Mouse (Mus musculus): ENCODE results near the gene Sim1.

Gene Sim1

DNA sequence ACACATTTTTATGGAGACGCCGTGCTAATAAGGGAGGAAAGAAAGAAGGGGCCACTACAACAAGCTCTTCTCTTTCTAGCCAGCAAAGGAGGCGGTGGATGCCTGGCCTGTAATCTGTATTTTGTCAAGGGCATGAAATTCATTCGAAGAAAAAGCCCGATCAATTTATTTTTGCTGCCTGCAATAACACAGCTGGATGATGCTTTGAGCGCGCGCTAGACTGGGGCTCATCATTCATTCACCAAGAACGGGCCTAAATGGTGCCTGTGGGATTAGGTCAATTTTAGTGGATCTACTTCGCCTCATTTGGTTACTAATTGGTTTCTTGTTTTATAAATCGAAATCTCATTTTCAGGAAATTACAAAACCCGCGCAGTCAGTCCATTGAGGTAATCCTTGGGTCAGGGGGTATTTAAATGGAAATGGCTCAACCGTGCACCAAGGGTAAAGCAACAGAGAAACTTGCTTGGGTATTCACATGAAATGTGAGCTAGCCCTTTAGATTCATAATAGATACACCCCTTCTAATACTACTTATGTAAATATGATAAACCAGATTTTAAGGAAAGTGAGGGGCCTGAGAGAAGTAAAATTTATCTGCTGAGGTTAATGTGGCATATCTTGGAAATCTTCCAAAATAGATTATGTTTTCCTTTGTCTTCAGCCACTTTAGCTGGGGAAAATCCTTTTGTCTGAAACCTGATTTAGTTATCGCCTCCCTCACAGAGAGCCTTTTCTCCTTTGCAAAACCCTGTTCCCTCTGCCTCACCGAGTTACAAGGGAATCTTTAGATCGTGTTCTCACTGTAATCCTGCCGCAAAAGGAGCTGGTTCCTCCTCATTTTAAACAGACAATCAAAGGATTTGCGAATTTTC, 7.3 kb downstream of the Sim1 start:
- DNase-seq (ENCODE audit: low spot score in 2 of 2), result no peak

DNA sequence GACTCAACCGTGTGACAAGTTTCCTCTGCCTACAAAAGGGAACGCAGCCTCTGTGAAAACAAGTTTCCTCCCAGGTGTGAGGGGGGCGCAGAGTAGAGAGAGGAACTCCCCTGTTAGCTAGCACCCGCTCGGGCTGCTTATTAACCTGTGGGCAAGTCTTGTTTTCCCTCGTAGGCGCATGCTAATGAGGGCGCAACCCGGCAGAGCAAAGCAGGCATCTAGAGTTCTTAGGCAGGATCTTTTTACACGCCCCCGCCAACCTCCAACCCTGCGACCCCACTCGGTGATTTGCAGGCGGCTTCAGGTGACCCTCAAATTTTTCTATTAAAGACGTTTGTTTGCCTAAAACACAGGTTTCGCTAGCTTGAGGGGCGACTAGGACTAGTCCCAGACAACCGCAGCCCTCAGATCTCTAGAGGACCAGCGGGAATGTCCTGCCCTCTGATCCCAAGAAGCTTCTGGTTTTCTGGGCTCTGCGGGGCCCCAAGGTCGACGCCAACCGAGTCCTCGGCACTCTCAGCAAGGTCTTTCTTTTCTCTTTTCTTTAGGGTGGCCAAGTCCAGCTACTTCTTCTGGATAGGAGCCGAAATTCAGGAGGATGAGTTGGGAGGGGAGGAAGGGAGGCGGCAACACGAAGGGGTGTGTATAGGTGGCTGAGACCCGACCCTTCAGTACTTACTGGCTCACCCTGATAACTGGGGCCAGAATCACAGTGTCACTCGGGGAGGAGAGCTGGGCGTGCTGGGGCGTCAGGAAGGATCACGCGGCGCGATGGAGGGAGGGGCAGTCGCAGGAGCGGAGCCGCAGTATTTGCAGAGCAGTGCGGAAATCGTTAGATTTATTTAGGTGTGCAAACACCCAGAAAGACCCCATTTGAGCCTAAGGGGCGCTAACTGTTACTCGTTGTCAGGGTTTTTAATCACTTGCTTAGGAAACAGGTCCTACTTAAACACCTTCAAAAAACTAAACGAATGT, 8.5 kb downstream of the Sim1 start:
- DNase-seq (ENCODE audit: low spot score in 2 of 2), result no peak

GRCm38 (mm10) chr10:50903846-50904763, 9.6 kb downstream of the Sim1 start:
- no peak for DNase-seq (ENCODE audit: low spot score in 2 of 2)

- DNase-seq (ENCODE audit: low spot score in 2 of 2), result no peak
Measured at GRCm38 (mm10) chr10:50904764-50905701, 10.5 kb downstream of the Sim1 start.

DNA sequence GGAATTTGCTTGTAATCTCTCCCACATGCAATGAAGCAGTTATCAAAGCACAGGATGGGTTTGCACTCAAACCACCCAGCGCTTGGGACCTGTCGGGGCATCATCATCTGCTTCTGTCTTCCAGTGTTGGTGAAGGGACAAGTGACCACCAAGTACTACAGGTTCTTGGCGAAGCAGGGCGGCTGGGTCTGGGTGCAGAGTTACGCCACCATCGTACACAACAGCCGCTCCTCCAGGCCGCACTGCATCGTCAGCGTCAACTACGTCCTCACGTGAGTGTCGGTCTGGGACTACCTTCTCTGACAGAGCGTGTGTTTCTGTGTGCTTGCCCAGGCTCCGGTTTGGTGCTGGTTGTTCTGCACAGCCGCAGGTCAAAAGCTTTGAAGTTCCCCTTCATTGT, 15.8 kb downstream of the Sim1 start:
- DNase-seq (ENCODE audit: low spot score in 2 of 2), result no peak

DNA sequence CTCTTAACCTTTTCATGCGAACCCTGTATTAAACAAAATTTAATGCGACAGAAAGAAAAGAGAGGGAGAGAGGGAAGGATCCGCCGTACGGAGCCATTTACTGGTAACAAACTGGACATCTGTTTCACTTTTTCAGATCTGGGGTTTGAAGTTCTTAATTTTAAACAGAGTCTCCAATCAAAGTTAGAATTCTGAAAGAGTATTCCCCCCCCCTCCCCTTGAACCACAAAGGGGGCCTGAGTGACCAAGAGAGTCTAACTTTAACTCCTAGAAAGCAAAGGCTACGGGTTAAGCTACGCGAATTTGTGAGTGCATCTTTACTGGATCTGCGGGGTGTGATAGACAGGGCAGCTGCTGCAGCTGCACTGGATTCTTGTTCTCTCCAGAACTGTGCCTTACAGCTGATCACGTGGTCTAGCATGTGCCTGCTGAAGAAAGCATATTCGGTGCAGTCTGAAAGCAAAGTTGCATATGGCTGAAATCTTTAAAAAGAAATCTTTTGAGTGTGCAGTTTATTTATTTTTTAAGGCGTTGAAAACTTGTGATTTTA, 16.4 kb downstream of the Sim1 start:
- DNase-seq (ENCODE audit: low spot score in 2 of 2), result no peak

DNA sequence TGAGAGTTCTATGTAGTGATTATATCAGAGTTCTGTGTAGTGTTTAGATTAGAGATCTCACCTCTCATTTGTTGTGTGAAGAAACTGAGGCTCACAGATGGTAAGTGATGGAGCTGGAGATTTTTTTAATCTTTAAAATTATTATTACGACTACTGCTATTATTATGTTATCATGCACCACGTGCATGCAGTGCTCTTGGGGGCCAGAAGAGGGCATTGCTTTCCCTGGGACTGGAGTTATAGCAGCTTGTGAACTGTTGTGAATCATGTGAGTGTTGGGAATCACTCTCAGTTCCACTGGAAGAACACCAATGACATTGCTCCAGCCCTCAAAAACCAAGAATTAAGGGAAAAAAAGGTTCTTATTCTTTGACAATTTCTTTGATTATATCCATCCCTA, 21.1 kb downstream of the Sim1 start:
- no peak for DNase-seq (ENCODE audit: low spot score in 2 of 2)

DNA sequence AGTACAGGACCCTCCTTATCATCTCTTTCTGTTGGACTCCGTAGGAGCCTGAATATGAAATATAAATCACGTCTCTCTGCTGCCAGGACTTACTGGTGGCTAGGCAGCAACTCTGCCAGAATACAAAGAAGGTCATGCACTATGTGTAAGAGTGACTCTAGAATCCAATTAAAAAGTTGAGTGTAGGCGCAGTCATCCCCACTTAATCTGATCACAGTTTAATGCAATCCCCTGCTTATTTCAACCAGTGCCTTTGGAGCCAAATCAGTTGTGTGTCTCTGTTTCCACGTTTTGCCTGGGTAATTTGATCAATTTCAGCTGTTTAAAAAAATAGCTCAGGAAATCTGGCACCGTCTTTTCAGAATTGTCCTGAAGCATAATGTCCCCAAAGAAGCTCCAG, 34.7 kb downstream of the Sim1 start:
- DNase-seq (ENCODE audit: low spot score in 2 of 2), result no peak

DNA sequence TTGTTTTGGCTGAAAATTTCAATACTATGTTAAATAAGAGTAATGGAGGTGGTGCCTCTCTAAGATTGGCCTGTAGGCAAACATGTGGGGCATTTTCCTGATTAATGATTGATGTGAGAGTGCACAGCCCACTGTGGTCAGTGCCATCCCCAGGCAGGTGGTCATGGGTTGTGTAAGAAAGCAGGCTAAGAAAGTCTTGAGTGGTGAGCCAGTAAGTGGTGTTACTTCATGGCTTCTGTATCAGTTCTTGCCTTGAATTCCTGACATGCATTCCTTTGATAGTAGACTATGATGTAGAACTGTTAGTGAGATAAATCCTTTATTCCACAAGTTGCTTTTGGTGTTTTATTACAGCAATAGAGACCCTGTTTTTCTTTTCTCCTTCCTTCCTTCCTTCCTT, 41.1 kb downstream of the Sim1 start:
- DNase-seq (ENCODE audit: low spot score in 2 of 2), result no peak

- DNase-seq (ENCODE audit: low spot score in 2 of 2), result no peak
Measured at GRCm38 (mm10) chr10:50973625-50974024, 79.1 kb downstream of the Sim1 start.

- no peak for DNase-seq (ENCODE audit: low spot score in 2 of 2)
Measured at GRCm38 (mm10) chr10:50981849-50982248, 87.3 kb downstream of the Sim1 start.

GRCm38 (mm10) chr10:50983620-50984019, 89.1 kb downstream of the Sim1 start:
- DNase-seq (ENCODE audit: low spot score in 2 of 2), result no peak

GRCm38 (mm10) chr10:51007798-51008197, 113.2 kb downstream of the Sim1 start:
- DNase-seq (ENCODE audit: low spot score in 2 of 2), result no peak

DNA sequence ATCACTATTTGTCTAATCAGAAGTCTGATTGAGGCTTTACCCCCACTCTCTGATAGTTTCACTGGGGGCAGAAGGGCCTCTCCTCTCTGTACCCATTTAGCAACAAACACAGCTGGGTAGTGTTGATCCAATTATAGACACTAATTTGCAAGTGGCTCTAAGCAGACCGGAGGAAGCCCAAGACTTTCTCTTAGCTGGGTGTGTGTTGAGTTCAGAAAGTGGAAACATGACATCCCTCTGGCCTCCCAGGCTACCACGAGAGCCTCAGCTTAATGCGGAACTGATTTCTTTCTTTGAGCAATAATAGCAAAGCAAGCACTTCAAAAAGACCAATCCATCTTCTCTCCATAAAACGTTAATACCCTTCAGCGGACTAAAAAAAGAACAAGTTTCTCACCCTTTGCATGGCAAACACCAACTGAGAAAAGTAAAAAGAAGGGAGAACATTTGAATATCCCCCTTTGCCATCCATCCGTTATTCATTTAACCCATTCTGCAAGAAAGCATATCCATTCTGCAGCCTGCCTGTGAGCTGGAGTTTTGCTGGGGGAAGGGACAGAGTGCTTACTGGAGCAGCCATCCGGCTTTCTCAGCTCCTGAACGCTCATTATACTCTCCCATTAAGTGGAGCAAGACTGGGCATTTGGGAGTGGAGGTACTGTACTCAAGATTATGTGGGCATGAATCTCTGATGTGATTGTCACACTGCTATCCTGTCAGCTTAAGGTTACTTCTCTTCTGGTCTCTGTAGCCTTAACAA, 117.0 kb downstream of the Sim1 start:
- DNase-seq (ENCODE audit: low spot score in 2 of 2), result no peak

- no peak for DNase-seq (ENCODE audit: low spot score in 2 of 2)
Measured at GRCm38 (mm10) chr10:51014901-51015300, 120.3 kb downstream of the Sim1 start.

DNA sequence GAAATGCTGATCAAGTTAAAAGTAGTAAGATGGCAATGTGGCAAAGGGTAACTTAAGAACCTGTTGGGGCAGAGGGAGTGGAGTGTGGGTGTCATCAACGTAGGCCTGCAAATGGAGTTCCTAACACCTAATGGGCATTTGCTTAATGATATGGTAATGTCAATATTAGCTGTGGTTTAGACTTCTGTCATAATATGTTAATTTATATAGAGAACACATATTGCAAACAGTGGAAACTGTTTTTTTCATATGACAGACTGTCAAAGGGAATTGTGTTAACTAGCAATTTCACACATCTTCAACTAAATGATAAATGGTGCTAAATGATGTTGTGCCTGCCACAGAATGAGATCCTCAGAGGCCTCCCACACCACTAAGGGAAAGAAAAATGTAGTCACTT, 120.8 kb downstream of the Sim1 start:
- no peak for DNase-seq (ENCODE audit: low spot score in 2 of 2)

GRCm38 (mm10) chr10:51023308-51024279, 129.0 kb downstream of the Sim1 start:
- no peak for DNase-seq (ENCODE audit: low spot score in 2 of 2)

Data from spleen, postnatal 14 days (tissue).